Mouse (Mus musculus) cortical plate, adult 2 months (tissue): ENCODE data around the gene Gm49355. TPM values are rescaled to one million over a fixed set of nuclear protein-coding genes. Genes with fewer than 3 reads are reported as not detected.
A peak's percentile ranks its signal among the peaks of the same experiment; 100 is the strongest.

Source experiments
- H3K27ac ChIP-seq: fragments of 200-500 bp; 2 replicates; pipeline ENCODE4 v1.5.1; 2012; ENCODE audit warnings: low read length, control low read depth, inconsistent platforms; ENCODE audit not compliant: insufficient read depth
- H3K4me1 ChIP-seq: fragments of 200-500 bp; 2 replicates; pipeline ENCODE4 v1.6.1; 2011; ENCODE audit warnings: low read length; ENCODE audit not compliant: control insufficient read depth, insufficient read depth
- H3K4me3 ChIP-seq: fragments of 200-500 bp; 2 replicates; pipeline ENCODE4 v1.5.1; 2011; ENCODE audit warnings: mild to moderate bottlenecking, low read length, control low read depth; ENCODE audit not compliant: insufficient read depth
- CTCF ChIP-seq: fragments of 200-500 bp; IDR thresholded peaks from 2 replicates; pipeline ENCODE4 v1.5.1; 2011; ENCODE audit warnings: mild to moderate bottlenecking, control low read depth, low read length; ENCODE audit not compliant: insufficient read depth; ENCODE audit errors: extremely low read depth
- POLR2A ChIP-seq: fragments of 200-500 bp; IDR thresholded peaks from 2 replicates; pipeline ENCODE4 v1.6.1; 2011; ENCODE audit warnings: mild to moderate bottlenecking, low read length, control low read depth; ENCODE audit not compliant: insufficient read depth; ENCODE audit errors: extremely low read depth
- polyA plus RNA-seq: library from polyadenylated mRNA; depleted of rRNA; stranded (reverse); fragments of >200 nt; gene quantifications from 2 replicates; pipeline ENCODE4 v1.2.3, GENCODE M21; 2012

Gm49355 gene
- polyA plus RNA-seq, 1 experiment, result 0.31 TPM

DNA sequence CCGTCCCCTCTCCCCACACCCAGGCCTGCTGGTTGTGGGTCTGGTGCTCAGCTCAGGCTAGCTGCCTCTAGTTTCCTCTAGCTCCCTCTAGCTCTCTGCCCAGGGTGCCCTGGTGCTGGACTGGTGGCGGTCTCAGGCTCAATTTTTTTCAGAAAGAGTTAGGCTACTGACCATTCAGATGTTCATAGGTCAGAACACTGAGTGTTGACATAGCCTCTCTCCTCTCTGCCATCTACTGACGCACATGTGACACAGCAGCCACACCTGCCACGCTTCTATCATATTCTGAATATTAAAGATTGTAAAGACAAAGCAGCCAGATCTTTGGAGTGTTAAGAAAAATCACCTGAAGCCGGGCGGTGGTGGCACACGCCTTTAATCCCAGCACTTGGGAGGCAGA, 49.8 kb downstream of the Gm49355 start:
- no peaks in the 10 kb centered on the region for H3K4me1 ChIP-seq
- TF ChIP-seq POLR2A (no peak), CTCF (0 out of 2 replicates have a peak, but pooled peaks have one; percentile 3)
- H3K4me3 ChIP-seq, result no peak overlapping the region
- no peak overlapping the region for H3K27ac ChIP-seq

DNA sequence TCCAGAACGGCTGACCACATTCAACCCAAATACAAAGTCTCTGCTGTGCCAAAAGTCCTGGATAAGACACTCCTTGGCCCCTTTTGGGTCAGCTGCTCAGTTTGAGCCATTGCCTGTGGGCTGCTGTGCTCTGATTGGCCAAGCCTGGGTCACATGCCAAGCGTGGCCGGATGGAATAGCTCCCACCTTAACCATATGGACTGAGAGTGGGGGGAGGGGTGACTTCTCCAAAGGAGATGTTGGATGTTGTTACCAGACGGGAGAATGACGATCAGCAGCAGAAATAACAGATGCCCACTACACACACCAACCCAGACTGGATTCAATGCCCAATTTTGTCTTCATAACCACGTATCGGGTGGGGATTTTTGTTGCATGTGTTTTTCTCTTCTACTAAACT, 51.1 kb downstream of the Gm49355 start:
- H3K27ac ChIP-seq, result no peak overlapping the region
- no peak overlapping the region for H3K4me3 ChIP-seq

DNA sequence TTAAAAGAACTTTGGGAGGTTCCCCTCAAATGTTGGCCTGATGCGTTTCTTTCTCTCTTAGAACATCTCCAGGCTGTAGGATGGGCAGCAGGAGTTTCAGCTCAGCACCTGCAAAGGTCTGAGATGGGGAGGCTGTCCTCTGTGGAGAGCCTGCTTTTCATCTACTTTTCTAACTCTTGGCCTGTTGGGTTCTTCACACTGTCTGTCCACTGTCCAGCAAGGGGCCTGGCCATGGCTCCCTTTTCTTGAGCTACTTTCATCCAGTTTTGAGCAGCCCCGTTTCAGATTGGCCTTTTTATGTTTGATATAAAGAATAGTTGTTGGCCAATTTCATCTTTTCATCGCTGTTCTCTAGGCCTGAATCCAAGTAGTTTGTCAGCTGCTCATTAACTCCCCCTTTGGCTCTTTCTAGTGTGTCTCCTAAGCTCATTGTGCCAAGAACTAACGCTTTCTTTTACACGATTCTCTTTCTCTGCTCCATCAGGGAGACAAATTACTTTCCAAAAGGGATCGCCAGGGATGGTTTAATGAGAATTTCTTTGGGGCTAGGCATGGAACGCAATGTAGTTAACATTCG, 53.7 kb downstream of the Gm49355 start:
- Histone ChIP-seq H3K27ac (no peak overlapping the region), H3K4me1 (no peaks in the 10 kb centered on the region), H3K4me3 (no peak overlapping the region)
- TF ChIP-seq POLR2A (no peak), CTCF (no peak)

More for the DNA sequence above, 51.1 kb downstream of the Gm49355 start:
- TF ChIP-seq POLR2A (no peak), CTCF (no peak)
- no peaks in the 10 kb centered on the region for H3K4me1 ChIP-seq

- no peak overlapping the region for H3K4me3 ChIP-seq
- TF ChIP-seq POLR2A, result no peak
- TF ChIP-seq CTCF, result no peak
- H3K4me1 ChIP-seq, result no peaks in the 10 kb centered on the region
- H3K27ac ChIP-seq, result no peak overlapping the region
Measured at GRCm38 (mm10) chr14:12337998-12338809, 54.4 kb downstream of the Gm49355 start.

- Histone ChIP-seq H3K27ac (no peak overlapping the region), H3K4me1 (no peaks in the 10 kb centered on the region), H3K4me3 (no peak overlapping the region)
- TF ChIP-seq POLR2A (no peak), CTCF (no peak)
Measured at GRCm38 (mm10) chr14:12338811-12339565, 55.2 kb downstream of the Gm49355 start.

DNA sequence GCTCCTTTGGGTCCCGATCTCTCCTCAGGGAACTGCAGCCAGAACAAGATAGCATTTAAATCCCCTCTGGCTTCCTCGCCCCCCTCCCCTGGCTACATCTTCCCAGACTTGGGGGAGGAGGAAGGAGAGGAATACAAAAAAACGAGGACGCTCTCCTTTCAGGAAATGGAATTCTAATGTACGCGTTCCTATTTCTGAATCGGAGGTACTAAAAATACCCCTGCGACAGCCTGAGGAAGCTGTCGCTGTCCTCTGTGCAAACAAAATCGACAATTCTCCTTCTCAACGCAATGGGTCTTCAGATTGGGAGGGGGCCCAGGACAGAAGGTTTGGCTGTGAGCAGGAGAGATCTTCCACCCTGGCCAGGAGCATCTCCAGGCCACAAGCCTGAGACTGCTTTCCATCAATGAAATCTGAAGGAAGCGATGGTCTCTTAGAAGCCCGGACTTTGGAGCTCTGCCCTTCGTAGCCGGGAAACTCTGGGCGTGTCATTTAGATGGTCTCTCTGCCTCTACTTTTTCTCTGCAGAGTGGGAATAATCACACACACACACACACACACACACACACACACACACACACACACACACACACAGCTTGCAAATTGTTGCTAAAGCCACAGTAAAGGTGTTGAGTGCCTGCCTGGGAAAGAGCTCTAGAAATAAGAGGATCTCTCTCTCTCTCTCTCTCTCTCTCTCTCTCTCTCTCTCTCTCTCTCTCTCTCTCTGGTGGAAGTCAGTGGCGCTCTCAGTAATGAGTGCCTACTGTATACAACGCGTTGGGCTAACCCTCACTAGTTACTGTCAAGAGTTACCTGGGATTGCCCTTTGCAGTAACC, 56.7 kb downstream of the Gm49355 start:
- TF ChIP-seq CTCF (no peak), POLR2A (no peak)
- Histone ChIP-seq H3K4me3 (peak overlapping the region; percentile 82), H3K27ac (no peak overlapping the region; the same call in 1 of the 2 replicates), H3K4me1 (no peaks in the 10 kb centered on the region)

DNA sequence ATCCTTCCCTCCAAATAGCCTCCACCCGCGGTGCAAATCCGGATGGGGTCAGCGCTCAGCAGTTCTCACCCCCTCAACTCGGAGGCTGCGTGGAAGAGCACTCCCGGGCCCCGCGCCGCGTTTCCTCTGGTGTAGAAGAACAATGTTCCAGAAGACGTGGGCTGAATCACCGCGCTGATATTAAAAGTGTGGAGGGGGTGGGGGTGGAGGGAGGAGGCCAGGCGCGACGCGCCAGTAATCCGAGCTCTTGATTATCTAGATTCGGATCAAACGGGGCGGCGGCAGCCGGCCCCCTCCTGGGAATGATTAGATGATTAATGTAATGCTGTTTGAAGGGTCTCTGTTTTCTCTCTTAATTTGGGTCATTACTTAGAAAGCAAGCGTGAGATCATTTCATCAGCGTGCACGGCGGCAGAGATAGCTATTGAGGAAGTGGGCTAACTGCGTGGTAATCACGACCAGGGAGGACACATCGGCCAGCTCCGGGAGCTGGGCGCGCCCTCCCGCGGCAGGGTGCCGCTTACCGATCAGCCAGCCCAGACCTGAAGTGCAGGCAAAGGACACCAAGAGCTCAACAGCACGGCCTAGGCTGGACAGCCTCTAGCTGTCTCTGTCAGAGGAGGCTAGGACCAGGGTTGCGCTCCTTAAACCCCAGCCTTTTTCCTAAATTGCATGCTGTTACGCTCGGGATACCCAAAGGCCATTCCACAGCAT, 57.5 kb downstream of the Gm49355 start:
- Histone ChIP-seq H3K4me3 (peak overlapping the region; percentile 82; the same call in 1 of the 2 replicates), H3K4me1 (no peaks in the 10 kb centered on the region), H3K27ac (no peak overlapping the region; the same call in 1 of the 2 replicates)
- TF ChIP-seq CTCF (no peak), POLR2A (no peak)

- no peak overlapping the region for H3K27ac ChIP-seq
- peak overlapping the region; percentile 82; the same call in 1 of the 2 replicates for H3K4me3 ChIP-seq
- no peak for TF ChIP-seq POLR2A
- TF ChIP-seq CTCF, result no peak
- H3K4me1 ChIP-seq, result no peaks in the 10 kb centered on the region
Measured at GRCm38 (mm10) chr14:12341789-12342457, 58.1 kb downstream of the Gm49355 start.
